Mouse (Mus musculus): ENCODE results near the gene Adgrb3. TPM values are rescaled to one million over a fixed set of nuclear protein-coding genes. Genes with fewer than 3 reads are reported as not detected.
"Not testable (repeated sequence)": the region's sequence is repeated elsewhere in the genome, so short reads cannot be mapped to it uniquely, and the experiment has no call there.

Gene Adgrb3
- total RNA-seq, 2 experiments from 2014 or later = 8.2 to 8.9 TPM

DNA sequence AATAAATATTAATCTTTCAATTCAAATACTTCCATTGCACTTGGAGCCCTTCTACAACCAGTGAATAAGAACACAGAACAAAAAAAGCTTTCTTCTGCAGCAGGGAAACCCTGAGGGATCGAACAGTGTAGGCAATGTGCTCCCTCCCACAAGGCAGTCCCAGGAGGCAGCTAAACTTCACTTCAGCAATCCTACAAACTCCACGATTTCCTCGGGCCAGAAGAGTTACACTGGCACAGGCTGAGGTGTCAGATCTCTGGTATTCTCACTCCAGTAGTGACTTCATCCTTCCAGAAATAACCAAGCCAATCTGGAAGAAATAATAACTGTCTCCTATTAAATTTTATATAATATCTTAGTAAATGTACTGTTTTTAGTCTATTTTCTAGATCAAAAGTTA, 286.6 kb downstream of the Adgrb3 start:
- no peak for DNase-seq (ENCODE audit: low spot score in 2 of 2)

DNA sequence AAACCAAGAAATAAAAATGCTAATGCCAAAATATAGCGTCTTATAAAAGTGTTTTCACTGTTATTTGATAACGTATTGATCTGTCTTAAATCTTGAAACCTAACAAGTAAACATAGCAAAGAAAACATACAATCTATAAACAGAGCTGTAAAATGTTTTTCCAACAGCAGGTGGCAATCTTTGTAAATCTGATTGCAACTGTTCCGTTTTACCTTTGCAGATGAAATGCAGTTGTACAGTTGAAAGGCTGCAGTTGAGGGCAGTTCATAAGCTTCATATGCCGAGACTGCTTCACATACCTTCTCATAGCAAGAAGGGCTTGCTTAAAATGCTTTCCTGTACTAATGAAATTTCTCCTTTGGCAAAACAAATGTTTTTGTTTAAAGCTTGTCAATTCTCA, 302.5 kb downstream of the Adgrb3 start:
- no peak for DNase-seq (ENCODE audit: low spot score in 2 of 2)

DNA sequence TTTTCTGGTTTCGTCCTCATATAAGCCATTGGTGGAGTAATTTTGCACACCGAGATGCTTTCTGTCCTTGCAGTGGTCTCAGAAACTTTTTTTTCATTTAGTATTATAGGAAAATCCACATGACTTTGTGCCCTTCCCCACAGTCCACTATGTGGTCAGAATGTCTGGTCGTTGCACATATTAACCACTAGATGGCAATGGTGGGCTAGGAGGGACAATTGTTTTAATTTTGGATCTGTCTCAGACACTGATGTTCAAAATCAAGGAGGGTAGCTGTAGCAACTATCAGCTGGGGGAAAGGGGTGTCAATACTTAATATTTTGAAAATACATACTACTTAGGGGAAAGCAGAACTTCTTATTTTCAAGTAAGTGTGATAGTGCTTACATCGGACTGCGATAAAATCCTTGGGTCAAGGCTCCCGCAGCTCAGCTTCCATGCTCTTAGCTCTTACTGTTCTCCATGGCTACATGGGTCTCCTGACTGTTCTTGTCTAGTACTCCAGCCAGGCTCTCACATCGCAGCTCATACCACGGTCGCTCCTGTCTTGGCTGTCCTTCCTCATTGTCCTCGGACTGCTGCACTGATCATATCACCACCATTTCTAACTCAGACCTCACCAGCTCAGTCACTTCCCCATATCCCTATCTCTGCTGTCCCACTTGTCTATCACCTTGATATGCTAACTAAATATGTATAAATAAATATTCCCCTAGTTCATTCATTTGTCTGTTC, 319.0 kb downstream of the Adgrb3 start:
- DNase-seq (ENCODE audit: low spot score in 2 of 2) = no peak

DNA sequence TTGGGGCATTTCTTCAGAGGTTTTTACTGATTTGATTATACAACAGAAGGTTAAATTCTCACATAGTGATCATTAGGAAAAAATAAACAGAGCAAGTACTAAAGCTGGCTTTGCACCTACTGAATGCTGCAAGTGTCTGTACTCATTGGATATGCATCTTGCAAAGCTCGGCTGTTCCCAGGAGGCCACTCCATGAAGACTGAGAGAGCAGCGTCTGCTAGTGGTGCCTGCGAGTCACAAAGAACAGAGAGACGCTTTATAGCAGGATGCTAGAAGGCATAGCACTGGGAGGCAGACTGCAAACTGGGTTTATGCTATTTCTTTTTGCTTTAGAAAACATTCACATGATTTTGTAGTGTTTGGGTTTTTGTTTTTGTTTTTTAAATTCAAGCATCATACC, 325.2 kb downstream of the Adgrb3 start:
- no peak for DNase-seq (ENCODE audit: low spot score in 2 of 2)

DNA sequence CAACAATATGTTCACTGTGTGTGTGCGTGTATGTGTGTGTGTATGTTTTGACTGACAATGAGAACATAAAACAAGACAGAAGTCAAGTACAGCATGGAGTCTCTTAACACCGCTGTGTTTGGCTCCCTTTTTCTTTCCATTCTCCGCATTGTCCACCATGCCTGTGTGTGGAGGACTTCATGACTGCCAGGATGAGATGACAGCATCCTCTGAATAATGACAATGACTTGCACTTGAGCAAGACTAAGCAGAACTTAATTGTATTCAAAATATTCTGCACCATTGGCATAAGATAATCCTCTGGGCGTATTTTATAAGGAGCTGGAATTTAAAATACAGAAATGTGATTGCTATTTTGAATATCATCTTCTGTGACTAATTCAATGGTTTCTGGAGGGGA, 326.0 kb downstream of the Adgrb3 start:
- no peak for DNase-seq (ENCODE audit: low spot score in 2 of 2)

DNA sequence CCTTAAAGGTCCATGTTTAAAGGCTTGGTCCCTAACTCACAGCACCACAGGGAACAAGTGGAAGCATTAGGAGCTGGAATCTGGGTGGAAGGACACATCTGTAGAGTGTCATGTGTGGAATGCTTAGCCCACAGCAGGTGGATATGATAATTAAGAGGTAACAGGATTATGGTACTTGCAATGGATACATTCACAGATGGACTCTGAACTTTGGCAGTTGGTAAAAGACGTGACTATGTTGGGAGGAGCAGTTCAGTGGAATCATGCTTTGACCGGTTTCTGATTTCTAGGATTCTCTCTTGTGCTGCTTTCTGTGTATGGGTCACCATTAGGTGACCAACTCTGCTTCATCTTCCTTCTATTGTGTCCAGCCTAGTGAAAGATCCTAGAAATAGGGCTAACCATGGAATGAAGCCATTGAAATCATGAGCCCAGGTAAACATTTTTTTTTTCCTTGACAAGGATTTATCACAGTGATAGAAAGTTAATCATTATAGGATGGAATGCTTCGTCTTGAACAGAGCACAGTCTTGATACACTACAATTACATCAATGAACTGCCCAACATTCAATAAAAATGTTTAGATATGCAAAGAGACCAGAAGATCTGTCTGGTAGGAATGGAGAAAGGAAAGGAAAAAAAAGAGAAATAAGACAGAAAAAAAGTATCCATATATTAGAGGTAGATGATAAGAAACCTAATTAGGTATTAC, 334.1 kb downstream of the Adgrb3 start:
- no peak for DNase-seq (ENCODE audit: low spot score in 2 of 2)

DNA sequence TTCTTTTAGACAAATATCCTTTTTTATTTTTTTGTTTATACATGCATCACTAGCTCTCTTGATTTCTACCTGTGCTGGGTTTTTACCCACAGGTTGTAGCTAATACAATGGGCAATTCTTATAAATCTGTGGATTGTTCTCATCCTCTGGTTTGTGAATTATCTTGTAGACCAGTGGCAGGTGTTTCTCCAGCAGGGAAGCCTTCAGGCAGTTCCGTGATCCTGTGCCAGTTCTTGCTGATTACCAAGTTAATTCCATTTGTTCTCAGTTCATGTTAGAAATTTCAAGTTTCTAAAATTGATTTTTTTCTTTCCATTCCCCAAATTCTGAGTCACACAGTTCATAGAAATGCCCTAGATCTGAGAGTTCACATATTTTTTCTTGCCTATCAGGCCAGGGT, 338.0 kb downstream of the Adgrb3 start:
- no peak for DNase-seq (ENCODE audit: low spot score in 2 of 2)

DNA sequence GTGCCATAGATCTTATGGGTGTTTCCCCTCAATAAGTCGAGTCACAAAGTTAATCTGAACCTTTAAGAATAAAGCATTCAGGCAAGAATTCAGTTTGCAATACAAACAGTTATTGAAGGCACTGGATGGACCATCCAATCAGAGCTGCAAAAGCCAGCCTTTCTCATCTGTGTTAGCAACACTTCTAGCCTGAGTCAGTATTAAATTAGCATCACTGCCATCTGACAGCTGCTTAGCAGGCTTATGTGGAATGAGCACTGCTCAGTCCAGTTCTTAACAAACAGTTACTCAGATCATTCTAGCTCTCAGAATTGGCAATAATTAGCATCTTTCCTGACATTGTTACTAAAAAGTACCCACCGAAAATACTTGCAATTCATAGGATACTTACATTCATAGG, 339.3 kb downstream of the Adgrb3 start:
- DNase-seq (ENCODE audit: low spot score in 2 of 2) = no peak

DNA sequence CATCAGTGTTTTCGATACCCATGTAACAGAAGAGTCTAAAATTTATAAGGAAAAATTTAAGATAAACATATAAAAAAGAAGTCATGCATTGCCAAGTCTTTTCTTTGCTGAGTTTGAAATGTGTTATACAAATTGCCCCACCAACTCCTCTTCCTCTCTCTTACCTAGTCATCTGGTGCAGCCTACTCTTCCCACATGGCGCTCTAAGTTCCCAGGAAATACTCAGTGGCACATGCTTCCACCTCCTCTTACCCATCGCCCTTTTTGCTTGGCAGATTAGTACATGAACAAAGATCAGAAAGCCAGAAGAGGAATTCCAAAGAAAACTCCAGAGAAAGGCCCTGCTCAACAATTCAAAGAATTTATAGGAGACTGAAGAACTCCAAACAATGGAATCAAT, 353.8 kb downstream of the Adgrb3 start:
- DNase-seq (ENCODE audit: low spot score in 2 of 2) = no peak

DNA sequence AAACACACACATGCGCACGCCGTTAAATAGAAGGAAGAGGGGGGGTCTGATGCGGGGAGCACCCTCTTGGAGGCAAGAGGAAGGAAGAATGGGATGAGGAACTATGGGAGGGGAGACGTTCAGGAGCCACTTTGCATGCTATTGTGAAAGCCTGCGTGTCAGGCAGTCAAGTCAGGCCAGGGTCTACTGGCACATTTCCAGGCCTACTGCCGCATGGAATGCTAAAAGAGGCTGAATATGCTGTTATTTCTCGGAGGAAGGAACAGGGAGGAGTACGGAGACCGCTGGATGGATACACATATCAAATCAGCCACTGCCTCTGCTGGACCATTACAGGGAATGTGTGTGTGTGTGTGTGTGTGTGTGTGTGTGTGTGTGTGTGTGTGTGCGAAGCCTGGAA, 355.0 kb downstream of the Adgrb3 start:
- DNase-seq (ENCODE audit: low spot score in 2 of 2) = no peak

DNA sequence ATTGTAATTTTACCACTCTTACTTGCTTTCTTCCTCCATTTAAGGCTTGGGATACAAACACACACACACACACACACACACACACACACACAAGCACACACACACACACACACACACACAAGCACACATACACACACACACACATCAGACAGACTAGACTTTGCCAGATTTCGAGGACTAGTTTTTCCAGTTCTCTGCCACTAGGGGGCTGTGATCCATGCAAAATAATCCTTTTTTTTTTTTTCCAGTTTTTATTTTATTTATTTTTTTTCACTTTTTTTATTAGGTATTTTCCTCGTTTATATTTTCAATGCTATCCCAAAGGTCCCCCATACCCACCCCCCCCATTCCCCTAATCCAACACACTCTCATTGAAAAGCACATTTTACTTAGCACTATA, 357.9 kb downstream of the Adgrb3 start:
- not testable (repeated sequence) for DNase-seq (ENCODE audit: low spot score in 2 of 2)

DNA sequence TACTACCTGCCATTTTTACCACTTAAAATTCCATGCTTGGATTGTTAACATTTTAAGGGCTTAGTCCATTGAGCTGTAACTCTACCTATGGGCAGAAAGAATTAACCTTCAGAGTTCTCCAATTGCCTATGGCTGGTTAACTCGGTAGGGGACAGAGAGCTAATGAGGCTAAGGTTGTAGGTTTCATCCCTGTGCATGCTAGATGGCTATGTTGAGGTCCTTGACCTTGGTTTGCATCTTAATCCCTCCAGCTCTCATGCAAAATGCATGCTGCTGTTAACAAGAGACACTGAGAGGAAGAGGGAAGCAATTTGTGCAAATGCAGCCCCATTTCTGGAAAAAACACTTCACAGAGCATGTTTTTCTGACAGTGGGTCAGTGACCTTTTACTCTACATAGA, 366.9 kb downstream of the Adgrb3 start:
- no peak for DNase-seq (ENCODE audit: low spot score in 2 of 2)

DNA sequence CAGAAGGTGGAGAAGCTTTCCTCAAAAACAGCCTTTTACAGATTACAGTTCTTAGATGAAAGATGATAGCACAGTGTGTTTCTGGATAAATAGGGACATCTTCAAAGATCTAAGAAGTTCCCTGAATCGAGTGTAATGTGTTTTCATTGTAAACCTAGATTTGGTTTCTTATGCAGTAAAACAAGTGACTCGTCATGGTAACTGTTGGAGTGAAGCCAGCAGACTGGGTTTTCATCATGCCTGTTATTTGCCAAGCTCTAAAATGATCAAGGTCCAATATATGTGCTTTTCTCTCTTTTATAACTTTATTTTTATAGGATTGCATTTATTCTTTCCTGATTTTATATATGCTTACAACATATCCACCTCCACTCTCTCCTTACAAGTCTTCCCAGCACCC, 394.0 kb downstream of the Adgrb3 start:
- no peak for DNase-seq (ENCODE audit: low spot score in 2 of 2)

DNA sequence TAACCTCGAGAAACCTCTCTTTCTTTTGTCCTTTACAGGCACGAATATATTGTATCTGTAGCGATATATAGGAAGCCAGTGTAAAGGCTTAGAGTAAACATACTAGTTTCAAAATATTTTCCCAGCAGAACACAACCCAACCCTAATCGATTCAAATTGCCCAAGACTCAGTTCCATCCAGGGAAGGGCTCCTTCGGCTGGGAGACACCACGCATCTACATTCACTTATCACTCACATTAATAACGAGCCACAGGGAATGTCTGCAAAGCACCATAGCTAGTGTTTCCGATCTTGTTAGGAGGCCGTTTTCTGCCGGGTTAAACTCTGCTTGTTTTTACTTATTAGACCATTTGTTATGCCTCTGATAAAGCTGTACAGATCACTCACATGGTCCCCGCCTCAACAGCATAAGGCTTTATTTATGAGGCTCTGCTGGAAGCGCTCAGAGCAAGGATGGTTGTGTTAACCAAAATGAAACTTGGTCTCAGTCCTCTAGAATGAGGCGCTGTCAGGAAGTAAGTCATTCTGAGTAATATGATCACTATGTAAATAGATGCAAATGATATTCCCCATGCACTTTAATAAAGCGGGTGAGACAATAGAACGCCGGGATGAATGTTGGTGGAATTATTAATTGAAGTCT, 399.2 kb downstream of the Adgrb3 start:
- no peak for DNase-seq (ENCODE audit: low spot score in 2 of 2)

DNA sequence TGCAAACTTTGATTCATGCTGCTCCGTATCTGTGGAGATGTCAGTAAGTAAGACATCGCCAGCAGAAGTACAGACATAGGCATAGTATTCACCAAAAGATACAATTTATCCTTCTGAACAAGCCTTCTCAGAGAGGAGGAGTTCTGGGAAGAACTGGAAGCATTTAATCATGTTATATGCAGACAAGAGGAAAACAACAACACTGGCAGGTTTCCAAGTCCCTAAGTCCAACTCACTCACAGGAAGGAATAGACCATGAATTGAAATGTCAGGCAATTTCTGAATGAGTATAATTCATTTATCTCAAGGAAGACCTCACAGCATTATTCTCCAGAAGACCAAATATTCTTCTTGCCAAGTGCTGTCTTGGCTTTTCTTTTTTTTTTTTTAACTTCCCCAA, 408.8 kb downstream of the Adgrb3 start:
- no peak for DNase-seq (ENCODE audit: low spot score in 2 of 2)

DNA sequence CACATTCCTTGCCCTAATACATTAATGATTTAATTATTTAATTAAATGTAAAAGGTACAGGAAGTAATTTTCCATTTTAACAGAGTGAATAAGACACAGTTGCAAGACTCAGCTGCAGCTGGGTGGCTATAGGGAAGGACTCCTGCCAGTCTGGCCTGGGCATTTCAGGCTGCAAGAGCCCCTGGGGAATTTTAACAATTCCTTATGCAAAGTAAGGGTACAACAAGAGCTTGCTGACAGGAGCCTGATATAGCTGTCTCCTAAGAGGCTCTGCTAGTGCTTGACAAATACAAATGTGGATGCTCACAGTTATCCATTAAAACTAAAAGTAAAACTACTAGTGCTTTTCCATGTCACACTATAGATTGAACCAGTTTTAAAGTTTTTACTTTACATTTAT, 410.1 kb downstream of the Adgrb3 start:
- DNase-seq (ENCODE audit: low spot score in 2 of 2) = no peak

DNA sequence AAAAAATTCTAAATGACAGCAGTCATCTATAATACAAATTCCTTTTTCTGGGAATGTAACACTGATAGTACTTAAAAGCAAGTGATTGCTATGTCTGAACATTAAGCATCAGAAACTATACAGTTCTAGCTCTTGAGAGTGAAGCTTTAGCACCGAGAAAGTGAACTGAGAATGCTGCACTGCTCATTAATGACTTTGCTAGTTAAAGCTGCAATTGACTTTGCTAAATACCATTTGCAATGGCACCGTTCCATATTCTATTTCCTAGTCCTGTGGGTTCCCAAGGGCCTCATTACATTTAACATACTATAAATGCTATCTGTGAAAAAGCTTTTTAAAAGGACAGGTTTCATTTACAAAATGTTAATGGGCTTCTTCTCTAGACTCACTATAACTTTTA, 414.4 kb downstream of the Adgrb3 start:
- no peak for DNase-seq (ENCODE audit: low spot score in 2 of 2)

DNA sequence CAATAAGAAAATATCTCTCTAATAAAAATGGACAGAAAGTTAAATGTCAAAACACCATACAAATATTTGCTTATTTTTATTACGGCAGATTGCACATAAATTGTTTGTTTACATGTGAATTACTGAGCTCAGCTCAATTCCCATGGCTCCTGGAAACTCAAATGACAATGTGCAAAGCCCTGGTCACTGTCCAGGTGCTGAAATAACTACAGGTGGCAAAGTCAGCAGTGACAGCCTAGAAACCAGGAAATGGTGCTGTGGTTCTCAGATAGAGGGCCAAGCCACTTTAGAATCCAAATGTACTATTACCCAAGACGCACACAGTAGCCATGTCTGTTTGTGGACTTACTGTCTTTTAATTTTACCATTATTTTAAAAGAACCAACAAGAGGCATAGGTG, 465.3 kb downstream of the Adgrb3 start:
- DNase-seq (ENCODE audit: low spot score in 2 of 2) = no peak

DNA sequence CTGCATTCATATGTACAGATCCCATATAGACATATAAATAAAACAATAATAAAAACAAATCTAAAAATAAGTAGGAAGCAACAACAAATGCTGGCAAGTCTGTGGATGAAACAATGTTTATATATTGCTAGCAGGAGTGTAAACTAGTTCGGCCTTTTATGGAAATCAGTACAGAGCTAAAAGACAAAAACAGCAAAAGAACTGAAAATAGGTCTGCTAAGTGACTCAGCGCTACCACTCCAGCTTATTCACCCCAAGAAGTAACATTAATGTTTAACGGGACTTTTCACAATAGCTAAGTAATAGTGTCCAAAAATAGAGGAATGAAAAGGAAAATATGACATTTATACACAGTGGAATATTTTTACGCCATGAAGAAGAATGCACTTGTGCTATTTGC, 471.0 kb downstream of the Adgrb3 start:
- no peak for DNase-seq (ENCODE audit: low spot score in 2 of 2)

DNA sequence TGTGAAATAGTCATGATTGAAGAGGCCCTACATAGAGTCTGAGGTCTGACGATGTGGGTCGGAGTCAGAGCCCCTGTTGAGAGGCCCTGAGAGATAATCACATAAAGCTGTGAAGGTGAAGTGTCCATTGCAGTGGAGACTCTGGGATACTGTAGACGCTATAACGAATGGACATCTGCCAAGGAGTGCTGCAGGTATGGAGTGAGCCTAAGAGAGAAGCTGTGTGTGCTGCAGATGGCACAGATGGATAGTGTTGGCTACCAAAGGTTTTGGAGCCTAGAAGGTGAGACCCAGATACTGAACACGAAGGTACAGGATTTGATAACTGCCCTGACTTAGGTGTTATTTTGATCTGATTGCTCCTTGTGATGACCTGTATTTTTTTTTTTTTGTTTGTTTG, 474.0 kb downstream of the Adgrb3 start:
- no peak for DNase-seq (ENCODE audit: low spot score in 2 of 2)

DNA sequence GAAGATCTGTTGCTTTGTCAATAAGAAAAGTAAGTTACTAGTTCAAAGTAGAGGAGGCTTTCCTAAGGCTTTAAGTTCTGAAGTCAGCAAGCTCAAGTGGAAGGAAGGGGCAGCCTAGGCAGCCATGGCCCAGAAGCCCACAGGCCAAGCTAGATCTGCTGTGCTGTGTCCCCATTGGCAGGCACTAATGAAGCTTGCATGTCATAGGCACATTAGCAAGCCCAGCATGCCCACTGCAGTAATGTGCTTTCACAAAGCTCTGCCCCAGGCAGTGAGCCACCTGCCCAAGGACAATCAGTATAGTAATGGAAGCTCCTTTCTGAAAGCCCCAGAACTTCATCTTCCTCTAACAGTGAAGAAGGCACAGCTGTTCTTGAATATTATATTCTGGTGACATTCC, 484.6 kb downstream of the Adgrb3 start:
- DNase-seq (ENCODE audit: low spot score in 2 of 2) = no peak

DNA sequence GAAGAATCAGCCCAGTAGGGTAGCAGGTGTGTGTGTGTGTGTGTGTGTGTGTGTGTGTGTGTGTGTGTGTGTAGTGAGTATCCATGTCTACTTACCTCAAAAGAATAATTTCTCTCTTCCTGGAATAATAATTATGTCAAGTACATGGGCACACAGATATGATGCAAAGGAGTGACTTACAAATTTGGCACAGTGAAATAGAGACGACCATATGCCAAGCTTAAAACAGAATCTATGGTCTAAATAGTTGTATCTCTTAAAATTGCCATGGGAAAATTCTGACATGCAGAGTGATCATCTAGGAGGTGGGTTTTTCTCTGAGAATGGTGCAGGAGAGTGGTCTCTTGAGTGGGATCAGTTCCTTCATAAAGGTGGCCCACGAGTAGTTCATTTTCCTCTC, 504.1 kb downstream of the Adgrb3 start:
- DNase-seq (ENCODE audit: low spot score in 2 of 2) = no peak

DNA sequence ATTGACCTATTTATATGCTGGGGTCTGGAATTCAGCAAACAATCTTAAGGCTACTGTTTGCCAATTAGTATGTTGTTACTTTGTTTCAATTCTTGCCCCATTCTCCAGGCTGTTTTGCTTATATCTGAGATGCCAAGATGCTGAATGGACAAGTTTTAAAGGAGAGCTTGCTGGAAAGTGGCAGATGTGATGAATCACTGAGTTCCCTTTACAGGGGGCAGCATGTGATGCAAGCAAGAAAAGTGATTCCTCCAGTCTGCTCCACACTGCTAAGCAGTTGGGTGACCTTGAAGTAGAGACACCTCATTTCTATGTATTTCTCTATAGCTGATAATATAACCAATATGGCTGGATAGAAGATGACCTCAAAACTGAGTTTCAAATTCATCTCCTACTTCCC, 512.4 kb downstream of the Adgrb3 start:
- no peak for DNase-seq (ENCODE audit: low spot score in 2 of 2)
